Mouse (Mus musculus): ENCODE data around the gene Tsx. TPM values are rescaled to one million over a fixed set of nuclear protein-coding genes. Genes with fewer than 3 reads are reported as not detected.

Gene Tsx
- not detected in 2 replicates for polyA plus RNA-seq (2012; ENCODE audit: insufficient read depth, insufficient read length, missing spikeins)

GRCm38 (mm10) chrX:103414167-103414566 is at the start of gene Tsx:
Gene Tsx (plus strand): TSS chrX:103414467.
- no peak within 1 kb of the TSS for H3K4me3 ChIP-seq (ENCODE audit: insufficient read depth, low read length)
- no peak for TF ChIP-seq POLR2A (IDR thresholded peaks at IDR 0.05; ENCODE audit: borderline replicate concordance, low read depth, low read length)
- TF ChIP-seq CTCF (IDR thresholded peaks at IDR 0.05; ENCODE audit: low read depth, low read length) = no peak
- H3K4me1 ChIP-seq (ENCODE audit: control insufficient read depth, insufficient read depth, low read length) = no peaks in the 10 kb centered on the region
- H3K27ac ChIP-seq (ENCODE audit: insufficient read depth, low read depth, low read length) = no peak within 1 kb of the TSS

- no peak overlapping the region for H3K27ac ChIP-seq (ENCODE audit: insufficient read depth, low read depth, low read length)
- TF ChIP-seq CTCF (IDR thresholded peaks at IDR 0.05; ENCODE audit: low read depth, low read length) = no peak
- no peak for TF ChIP-seq POLR2A (IDR thresholded peaks at IDR 0.05; ENCODE audit: borderline replicate concordance, low read depth, low read length)
- no peaks in the 10 kb centered on the region for H3K4me1 ChIP-seq (ENCODE audit: control insufficient read depth, insufficient read depth, low read length)
- H3K4me3 ChIP-seq (ENCODE audit: insufficient read depth, low read length) = no peak overlapping the region
Observed at GRCm38 (mm10) chrX:103366201-103366600, 48.1 kb upstream of the Tsx start.

DNA sequence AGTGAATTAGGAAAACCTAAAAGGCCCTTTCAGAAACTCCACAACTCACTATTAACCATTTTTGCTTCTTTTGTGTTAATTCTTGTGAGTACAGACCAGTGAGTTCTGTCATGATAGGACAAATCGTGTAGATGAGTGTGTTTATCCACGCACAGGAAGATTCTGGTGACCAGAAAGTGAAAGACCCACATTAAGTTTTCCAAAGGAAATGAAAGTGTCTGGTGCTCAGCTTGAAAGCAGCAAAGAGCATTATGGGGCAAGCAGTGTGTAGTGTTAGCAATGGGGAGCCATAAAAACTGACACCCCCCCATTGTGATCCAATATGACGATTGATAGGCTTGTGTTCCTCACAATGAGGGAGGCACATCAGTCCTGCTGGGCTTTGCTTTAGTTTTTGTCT is 45.6 kb upstream of the Tsx start:
- no peak overlapping the region for H3K27ac ChIP-seq (ENCODE audit: insufficient read depth, low read depth, low read length)
- H3K4me3 ChIP-seq (ENCODE audit: insufficient read depth, low read length) = no peak overlapping the region
- no peak for TF ChIP-seq CTCF (IDR thresholded peaks at IDR 0.05; ENCODE audit: low read depth, low read length)
- TF ChIP-seq POLR2A (IDR thresholded peaks at IDR 0.05; ENCODE audit: borderline replicate concordance, low read depth, low read length) = no peak
- H3K4me1 ChIP-seq (ENCODE audit: control insufficient read depth, insufficient read depth, low read length) = no peaks in the 10 kb centered on the region

- no peak for TF ChIP-seq POLR2A (IDR thresholded peaks at IDR 0.05; ENCODE audit: borderline replicate concordance, low read depth, low read length)
- TF ChIP-seq CTCF (IDR thresholded peaks at IDR 0.05; ENCODE audit: low read depth, low read length) = no peak
- Histone ChIP-seq H3K27ac (ENCODE audit: insufficient read depth, low read depth, low read length) (no peak overlapping the region), H3K4me3 (ENCODE audit: insufficient read depth, low read length) (no peak overlapping the region), H3K4me1 (ENCODE audit: control insufficient read depth, insufficient read depth, low read length) (no peaks in the 10 kb centered on the region)
Observed at GRCm38 (mm10) chrX:103371221-103371620, 43.0 kb upstream of the Tsx start.

GRCm38 (mm10) chrX:103371627-103372026 is 42.6 kb upstream of the Tsx start:
- Histone ChIP-seq H3K4me3 (ENCODE audit: insufficient read depth, low read length) (no peak overlapping the region), H3K4me1 (ENCODE audit: control insufficient read depth, insufficient read depth, low read length) (no peaks in the 10 kb centered on the region), H3K27ac (ENCODE audit: insufficient read depth, low read depth, low read length) (no peak overlapping the region)
- no peak for TF ChIP-seq POLR2A (IDR thresholded peaks at IDR 0.05; ENCODE audit: borderline replicate concordance, low read depth, low read length)

DNA sequence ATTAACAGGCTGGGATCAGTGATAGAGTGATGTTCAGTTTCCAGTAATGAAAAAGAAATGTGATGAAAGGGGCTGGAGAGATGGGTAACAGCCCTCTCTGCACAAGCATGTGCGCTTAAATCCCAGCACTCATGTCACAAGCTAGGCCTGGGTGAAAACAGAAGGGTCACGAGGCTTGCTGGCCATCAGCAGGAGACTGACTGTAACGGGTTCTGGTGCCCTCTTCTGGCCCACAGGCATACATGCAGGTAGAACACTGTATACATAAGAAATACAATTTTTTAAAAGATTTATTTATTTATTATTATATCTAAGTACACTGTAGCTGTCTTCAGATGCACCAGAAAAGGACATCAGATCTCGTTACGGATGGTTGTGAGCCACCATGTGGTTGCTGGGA is 40.0 kb upstream of the Tsx start:
- no peaks in the 10 kb centered on the region for H3K4me1 ChIP-seq (ENCODE audit: control insufficient read depth, insufficient read depth, low read length)
- TF ChIP-seq CTCF (IDR thresholded peaks at IDR 0.05; ENCODE audit: low read depth, low read length) (no peak), POLR2A (IDR thresholded peaks at IDR 0.05; ENCODE audit: borderline replicate concordance, low read depth, low read length) (no peak)
- H3K4me3 ChIP-seq (ENCODE audit: insufficient read depth, low read length) = no peak overlapping the region
- no peak overlapping the region for H3K27ac ChIP-seq (ENCODE audit: insufficient read depth, low read depth, low read length)

DNA sequence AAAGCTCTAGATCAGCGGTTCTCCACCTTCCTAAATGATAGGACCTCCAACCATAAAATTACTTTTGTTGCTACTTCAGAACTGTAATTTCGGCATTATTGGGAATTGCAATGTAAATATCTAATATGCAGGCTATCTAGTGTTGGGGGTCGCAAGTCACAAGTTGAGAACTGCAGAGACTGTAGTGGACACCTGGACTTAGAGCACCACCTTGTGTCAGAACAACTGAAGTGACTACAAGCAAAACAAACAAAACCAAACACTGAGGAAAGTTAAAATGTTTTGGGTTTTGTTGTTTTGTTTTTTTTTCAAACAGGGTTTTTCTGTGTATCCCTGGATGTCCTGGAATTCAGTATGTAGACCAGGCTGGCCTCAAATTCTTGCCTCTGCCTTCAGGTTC is 29.7 kb upstream of the Tsx start:
- H3K4me1 ChIP-seq (ENCODE audit: control insufficient read depth, insufficient read depth, low read length) = no peaks in the 10 kb centered on the region
- no peak overlapping the region for H3K27ac ChIP-seq (ENCODE audit: insufficient read depth, low read depth, low read length)
- no peak overlapping the region for H3K4me3 ChIP-seq (ENCODE audit: insufficient read depth, low read length)
- TF ChIP-seq CTCF (IDR thresholded peaks at IDR 0.05; ENCODE audit: low read depth, low read length) = no peak
- TF ChIP-seq POLR2A (IDR thresholded peaks at IDR 0.05; ENCODE audit: borderline replicate concordance, low read depth, low read length) = no peak

GRCm38 (mm10) chrX:103388131-103388530 is 26.1 kb upstream of the Tsx start:
- Histone ChIP-seq H3K27ac (ENCODE audit: insufficient read depth, low read depth, low read length) (no peak overlapping the region), H3K4me1 (ENCODE audit: control insufficient read depth, insufficient read depth, low read length) (no peaks in the 10 kb centered on the region), H3K4me3 (ENCODE audit: insufficient read depth, low read length) (no peak overlapping the region)
- no peak for TF ChIP-seq POLR2A (IDR thresholded peaks at IDR 0.05; ENCODE audit: borderline replicate concordance, low read depth, low read length)
- TF ChIP-seq CTCF (IDR thresholded peaks at IDR 0.05; ENCODE audit: low read depth, low read length) = no peak

DNA sequence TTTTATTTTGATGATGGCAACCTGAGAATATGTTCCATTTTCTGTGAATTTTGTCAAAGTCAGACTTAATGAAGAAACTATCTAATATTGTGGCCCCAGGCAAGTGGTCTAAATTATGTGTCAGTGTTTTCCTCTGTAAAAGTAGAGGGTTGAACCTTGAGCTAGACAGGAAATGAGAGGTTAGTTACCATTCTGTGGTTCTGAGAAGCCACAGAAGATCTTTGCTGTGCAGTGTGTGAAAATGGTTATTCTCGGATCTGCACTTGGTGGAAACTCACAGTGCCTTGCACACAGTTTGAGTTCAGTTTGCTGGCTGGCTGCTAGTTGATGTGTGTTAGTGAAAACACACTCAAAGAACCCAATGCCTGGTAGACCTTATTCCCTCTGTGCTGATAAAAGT is 20.4 kb upstream of the Tsx start:
- Histone ChIP-seq H3K4me3 (ENCODE audit: insufficient read depth, low read length) (no peak overlapping the region), H3K27ac (ENCODE audit: insufficient read depth, low read depth, low read length) (no peak overlapping the region), H3K4me1 (ENCODE audit: control insufficient read depth, insufficient read depth, low read length) (no peaks in the 10 kb centered on the region)
- TF ChIP-seq CTCF (IDR thresholded peaks at IDR 0.05; ENCODE audit: low read depth, low read length) (no peak), POLR2A (IDR thresholded peaks at IDR 0.05; ENCODE audit: borderline replicate concordance, low read depth, low read length) (no peak)

GRCm38 (mm10) chrX:103405021-103405420 is 9.2 kb upstream of the Tsx start:
- Histone ChIP-seq H3K4me1 (ENCODE audit: control insufficient read depth, insufficient read depth, low read length) (no peaks in the 10 kb centered on the region), H3K27ac (ENCODE audit: insufficient read depth, low read depth, low read length) (no peak overlapping the region), H3K4me3 (ENCODE audit: insufficient read depth, low read length) (no peak overlapping the region)
- TF ChIP-seq CTCF (IDR thresholded peaks at IDR 0.05; ENCODE audit: low read depth, low read length) (no peak), POLR2A (IDR thresholded peaks at IDR 0.05; ENCODE audit: borderline replicate concordance, low read depth, low read length) (no peak)

- Histone ChIP-seq H3K4me1 (ENCODE audit: control insufficient read depth, insufficient read depth, low read length) (no peaks in the 10 kb centered on the region), H3K27ac (ENCODE audit: insufficient read depth, low read depth, low read length) (no peak within 1 kb of the TSS), H3K4me3 (ENCODE audit: insufficient read depth, low read length) (no peak within 1 kb of the TSS)
- TF ChIP-seq CTCF (IDR thresholded peaks at IDR 0.05; ENCODE audit: low read depth, low read length) (no peak), POLR2A (IDR thresholded peaks at IDR 0.05; ENCODE audit: borderline replicate concordance, low read depth, low read length) (no peak)
Observed at GRCm38 (mm10) chrX:103421710-103422109, 7.4 kb downstream of the Tsx start, which contains the start of gene Gm26992. Gene Gm26992 (plus strand): TSS chrX:103422010.

All from bone marrow macrophage, adult 2 months (primary cell).